Mouse (Mus musculus) neural tube, embryonic 15.5 days (tissue): ENCODE results near the gene Pde4d. TPM values are rescaled to one million over a fixed set of nuclear protein-coding genes. Genes with fewer than 3 reads are reported as not detected.
"Not testable (repeated sequence)": the region's sequence is repeated elsewhere in the genome, so short reads cannot be mapped to it uniquely, and the experiment has no call there.

Experiments
- ATAC-seq: fragments of 200-750 bp; cut with Nextera tagmentation; 2 replicates; pipeline ENCODE4 v1.8.0; 2017; ENCODE audit warnings: mild to moderate bottlenecking, moderate TSS enrichment, moderate library complexity; ENCODE audit not compliant: low FRiP score
- H3K27ac ChIP-seq: fragments of 300-500 bp; sonication (generic); replicated peaks from 2 replicates; pipeline ENCODE4 v1.5.1; 2015; ENCODE audit warnings: mild to moderate bottlenecking, inconsistent platforms
- H3K27me3 ChIP-seq: fragments of 300-500 bp; sonication (generic); replicated peaks from 2 replicates; pipeline ENCODE4 v1.6.1; 2015; ENCODE audit warnings: inconsistent platforms
- H3K36me3 ChIP-seq: fragments of 300-500 bp; sonication (generic); 2 replicates; pipeline ENCODE4 v1.6.1; 2015; ENCODE audit warnings: inconsistent platforms
- H3K4me1 ChIP-seq: fragments of 300-500 bp; sonication (generic); 2 replicates; pipeline ENCODE4 v1.6.1; 2015; ENCODE audit warnings: inconsistent platforms
- H3K4me2 ChIP-seq: fragments of 300-500 bp; sonication (generic); 2 replicates; pipeline ENCODE4 v1.6.1; 2015; ENCODE audit warnings: inconsistent platforms, mild to moderate bottlenecking, moderate library complexity
- H3K4me3 ChIP-seq: fragments of 300-500 bp; sonication (generic); replicated peaks from 2 replicates; pipeline ENCODE4 v1.5.1; 2015; ENCODE audit warnings: mild to moderate bottlenecking, inconsistent platforms
- H3K9ac ChIP-seq: fragments of 300-500 bp; sonication (generic); replicated peaks from 2 replicates; pipeline ENCODE4 v1.6.1; 2015; ENCODE audit warnings: mild to moderate bottlenecking, inconsistent platforms
- H3K9me3 ChIP-seq: fragments of 300-500 bp; sonication (generic); replicated peaks from 2 replicates; pipeline ENCODE4 v1.6.1; 2016; ENCODE audit warnings: inconsistent platforms
- WGBS: fragments of 180-500 bp; shearing (Covaris S2); methylation state at CpG from one replicate; pipeline ENCODE4 v1.1.7; 2015; ENCODE audit warnings: mixed read lengths; 5-methylcytosine and 5-hydroxymethylcytosine counted together
- polyA plus RNA-seq: library from polyadenylated mRNA; unstranded; fragments of >200 nt; fragmentation: Nextera tagmentation; extraction: Ambion mirVana; gene quantifications from 2 replicates; pipeline ENCODE4 v1.2.1, GENCODE M21; 2015

The Pde4d gene
- polyA plus RNA-seq, 1 experiment from 2014 or later: 20.7 TPM

DNA sequence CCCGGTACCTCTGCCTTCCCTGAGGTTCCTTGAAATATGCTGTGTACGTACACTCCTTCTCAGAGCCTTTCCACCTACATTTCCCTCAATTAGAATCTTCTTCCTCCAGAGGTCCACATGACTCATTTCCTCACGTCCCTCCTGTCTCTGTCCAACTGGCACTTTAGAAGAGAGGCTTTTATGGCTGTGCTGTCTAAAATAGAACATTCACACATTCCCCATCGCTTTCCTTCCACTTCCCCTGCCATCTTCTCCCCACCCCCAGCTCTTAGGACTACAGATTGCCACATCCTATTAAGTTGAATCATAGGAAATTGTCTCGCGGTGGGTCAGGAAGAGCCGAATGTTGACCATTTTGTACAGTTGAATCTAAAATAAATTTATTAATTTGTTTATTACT lies 326.1 kb downstream of the Pde4d start:
- no peaks in the 10 kb centered on the region for H3K36me3 ChIP-seq
- no peaks in the 10 kb centered on the region for H3K9me3 ChIP-seq
- H3K4me3 ChIP-seq: no peak overlapping the region
- no peak overlapping the region for H3K4me2 ChIP-seq
- no peaks in the 10 kb centered on the region for H3K27me3 ChIP-seq
- no peak for ATAC-seq
- H3K27ac ChIP-seq: no peak overlapping the region
- H3K9ac ChIP-seq: no peak overlapping the region
- WGBS: 83% methylated on average over 7 of the region's 7 CpGs
- H3K4me1 ChIP-seq: no peaks in the 10 kb centered on the region

DNA sequence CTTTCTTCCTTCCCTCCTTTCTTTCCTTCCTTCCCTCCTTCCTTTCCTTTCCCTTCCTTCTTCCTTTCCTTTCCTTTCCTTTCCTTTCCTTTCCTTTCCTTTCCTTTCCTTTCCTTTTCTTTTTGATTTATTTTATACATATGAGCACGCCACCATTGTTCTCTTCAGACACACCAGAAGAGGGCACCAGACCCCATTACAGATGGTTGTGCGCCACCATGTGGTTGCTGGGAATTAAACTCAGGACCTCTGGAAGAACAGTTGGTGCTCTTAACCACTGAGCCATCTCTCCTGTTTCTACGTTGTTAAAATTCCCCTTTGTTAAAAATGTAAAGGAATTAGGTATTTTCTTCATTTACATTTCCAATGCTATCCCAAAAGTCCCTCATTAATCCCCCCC lies 347.9 kb downstream of the Pde4d start:
- not testable (repeated sequence) for ATAC-seq, H3K27ac ChIP-seq, H3K4me1 ChIP-seq, H3K27me3 ChIP-seq, H3K36me3 ChIP-seq, H3K4me3 ChIP-seq, H3K9me3 ChIP-seq, H3K9ac ChIP-seq, H3K4me2 ChIP-seq
- 83% methylated on average over 3 of the region's 3 CpGs for WGBS

DNA sequence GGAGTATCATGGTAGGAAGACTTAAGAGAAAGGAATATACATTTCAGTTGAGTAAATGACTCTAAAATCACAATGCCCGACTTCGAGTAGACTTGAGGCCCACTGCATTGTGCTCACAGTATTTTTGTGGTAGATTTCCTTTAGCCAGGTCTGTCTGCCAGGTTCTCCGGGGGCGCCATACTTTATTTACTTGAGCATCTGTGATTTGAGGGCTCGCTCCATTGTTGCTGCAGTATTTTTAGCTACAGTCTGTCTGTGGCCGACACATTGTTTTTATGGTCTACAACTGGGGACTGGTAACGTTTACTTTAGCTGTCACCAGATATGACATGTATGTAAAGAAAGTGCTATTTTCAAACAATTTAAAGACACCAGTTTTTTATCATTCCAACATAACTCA lies 359.4 kb downstream of the Pde4d start:
- WGBS: 91% methylated on average over 7 of the region's 7 CpGs
- no peak overlapping the region for H3K9ac ChIP-seq
- no peak for ATAC-seq
- no peak overlapping the region for H3K4me2 ChIP-seq
- no peaks in the 10 kb centered on the region for H3K4me1 ChIP-seq
- no peaks in the 10 kb centered on the region for H3K9me3 ChIP-seq
- H3K36me3 ChIP-seq: no peaks in the 10 kb centered on the region
- no peaks in the 10 kb centered on the region for H3K27me3 ChIP-seq
- H3K27ac ChIP-seq: no peak overlapping the region
- no peak overlapping the region for H3K4me3 ChIP-seq

DNA sequence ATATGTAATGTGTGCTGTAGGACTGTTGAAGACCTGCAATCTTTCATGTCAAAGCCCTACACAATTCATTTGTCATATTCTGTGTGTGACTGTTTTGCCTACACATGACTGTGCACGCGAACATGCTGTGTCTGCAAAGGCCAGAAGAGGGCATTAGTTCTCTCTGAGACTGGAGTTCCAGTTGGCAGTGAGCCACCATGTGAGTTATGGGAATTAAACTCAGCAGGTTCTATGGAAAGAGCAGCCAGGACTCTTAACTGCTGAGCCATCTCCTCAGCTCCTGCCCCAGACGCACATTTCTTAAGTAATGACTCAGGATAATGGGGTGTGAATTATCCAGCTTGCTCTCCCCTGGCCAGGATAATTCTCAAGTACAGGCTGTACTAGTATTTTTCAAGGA lies 363.2 kb downstream of the Pde4d start:
- Histone ChIP-seq H3K27ac (no peak overlapping the region), H3K4me1 (no peaks in the 10 kb centered on the region), H3K27me3 (no peaks in the 10 kb centered on the region), H3K36me3 (no peaks in the 10 kb centered on the region), H3K9me3 (no peaks in the 10 kb centered on the region), H3K4me3 (no peak overlapping the region), H3K9ac (no peak overlapping the region), H3K4me2 (no peak overlapping the region)
- no peak; the same call in 1 of the 2 replicates for ATAC-seq
- WGBS: 49% methylated on average over 3 of the region's 3 CpGs

DNA sequence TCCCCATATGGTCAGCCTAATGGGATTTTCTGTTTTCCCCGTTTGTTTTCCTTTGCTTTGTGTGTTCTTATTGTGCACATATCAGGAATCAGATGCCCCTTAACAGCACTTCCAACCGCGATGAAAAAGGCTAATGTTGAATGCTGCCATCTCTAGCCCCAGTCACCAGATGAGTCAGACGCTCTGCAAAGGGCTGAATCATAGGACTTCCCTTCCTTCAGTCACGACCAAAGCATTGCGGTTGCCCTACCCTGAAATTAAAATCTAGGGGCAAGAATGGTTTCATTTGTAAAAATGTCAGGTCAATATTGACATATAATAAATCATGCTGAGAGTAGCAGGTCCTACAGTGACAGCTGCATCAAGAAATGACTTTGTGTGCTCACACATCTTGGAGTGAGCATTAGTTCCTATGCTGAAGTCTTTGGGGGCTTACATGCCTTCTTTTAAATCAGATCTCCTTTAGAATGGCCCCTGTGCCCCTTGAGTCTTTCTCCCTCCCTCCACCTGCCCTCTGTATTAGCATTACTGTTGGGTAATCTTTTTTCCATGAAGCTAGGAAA lies 370.2 kb downstream of the Pde4d start:
- Histone ChIP-seq H3K4me2 (no peak overlapping the region), H3K36me3 (no peaks in the 10 kb centered on the region), H3K27ac (no peak overlapping the region), H3K4me3 (no peak overlapping the region), H3K4me1 (no peaks in the 10 kb centered on the region), H3K27me3 (no peaks in the 10 kb centered on the region), H3K9me3 (no peaks in the 10 kb centered on the region), H3K9ac (no peak overlapping the region)
- 80% methylated on average over 6 of the region's 6 CpGs for WGBS
- ATAC-seq: no peak

DNA sequence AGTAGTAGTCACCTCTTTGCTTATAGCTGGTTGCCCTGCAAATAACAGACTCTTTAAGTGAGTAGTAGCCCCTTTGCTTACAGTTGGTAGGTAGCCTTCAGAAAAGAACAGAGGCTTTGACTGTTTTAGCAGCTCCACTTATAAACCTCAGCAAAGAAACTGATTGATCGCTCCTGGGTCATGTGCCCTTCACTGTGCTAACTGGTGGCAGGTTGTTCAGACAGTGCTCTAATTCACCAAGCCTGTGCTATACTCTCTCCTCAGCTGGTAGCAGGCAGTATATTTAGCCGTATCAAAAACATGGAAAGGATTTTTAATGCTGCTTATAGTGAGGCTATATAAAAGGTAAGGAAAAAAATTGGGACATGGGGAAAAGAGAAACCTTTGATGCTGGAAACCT lies 370.7 kb downstream of the Pde4d start:
- H3K27ac ChIP-seq: no peak overlapping the region
- ATAC-seq: no peak
- no peaks in the 10 kb centered on the region for H3K4me1 ChIP-seq
- H3K4me3 ChIP-seq: no peak overlapping the region
- 87% methylated on average over 2 of the region's 2 CpGs for WGBS
- no peaks in the 10 kb centered on the region for H3K27me3 ChIP-seq
- no peaks in the 10 kb centered on the region for H3K9me3 ChIP-seq
- H3K9ac ChIP-seq: no peak overlapping the region
- no peaks in the 10 kb centered on the region for H3K36me3 ChIP-seq
- H3K4me2 ChIP-seq: no peak overlapping the region

DNA sequence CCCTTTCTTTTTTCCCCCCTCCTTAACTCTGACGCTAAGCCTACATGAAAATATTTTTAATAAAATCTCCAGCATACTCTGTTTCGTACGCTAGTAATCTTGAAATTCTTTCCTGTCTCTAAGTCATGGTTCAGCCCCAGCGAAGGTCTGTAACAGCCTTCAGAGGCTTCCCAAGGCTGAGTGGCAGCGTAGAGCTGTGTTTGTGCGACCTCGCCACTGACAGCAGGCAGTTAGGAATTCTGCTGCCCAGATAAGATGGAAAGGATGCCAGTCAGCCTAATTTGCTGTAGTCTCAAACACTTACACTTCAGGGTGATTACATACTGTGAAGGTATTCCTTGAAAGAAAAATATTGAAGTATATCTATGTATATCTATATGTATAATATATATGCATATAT lies 371.5 kb downstream of the Pde4d start:
- Histone ChIP-seq H3K27ac (no peak overlapping the region), H3K36me3 (no peaks in the 10 kb centered on the region), H3K9ac (no peak overlapping the region), H3K4me1 (no peaks in the 10 kb centered on the region), H3K4me3 (no peak overlapping the region), H3K4me2 (no peak overlapping the region), H3K27me3 (no peaks in the 10 kb centered on the region), H3K9me3 (no peaks in the 10 kb centered on the region)
- ATAC-seq: no peak
- WGBS: 90% methylated on average over 7 of the region's 7 CpGs

DNA sequence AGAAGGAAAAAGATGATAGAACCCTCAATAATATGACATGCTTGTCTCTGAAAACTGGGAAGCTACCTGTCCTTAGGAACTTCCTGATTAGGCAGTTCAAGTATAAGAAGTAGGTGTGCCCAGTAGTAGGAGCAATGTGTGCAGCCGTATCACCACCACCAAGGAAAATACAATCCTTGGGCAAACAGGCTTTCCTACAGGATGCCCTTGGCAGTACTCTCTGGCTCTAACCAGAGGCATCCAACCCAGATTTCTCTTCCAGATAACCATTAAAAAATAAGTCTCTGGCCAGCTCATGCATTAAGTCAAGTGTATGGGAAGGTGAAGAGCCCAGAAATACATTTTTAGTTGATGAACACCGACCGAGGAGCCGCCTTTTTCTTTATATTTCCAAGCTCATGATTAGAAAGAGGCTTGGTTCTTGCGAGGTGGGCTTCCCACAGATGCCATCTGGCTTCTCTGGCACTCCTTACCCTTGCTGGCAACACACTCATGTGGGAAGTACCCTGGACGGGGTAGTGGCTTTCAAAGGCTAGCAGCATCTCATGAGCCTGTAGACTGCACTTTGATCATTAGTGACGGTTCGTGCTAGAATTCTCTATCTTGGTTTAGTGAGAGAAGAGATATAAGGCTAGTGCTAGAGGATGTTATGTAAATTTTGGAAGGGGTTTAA lies 375.0 kb downstream of the Pde4d start:
- Histone ChIP-seq H3K36me3 (no peaks in the 10 kb centered on the region), H3K4me2 (no peak overlapping the region), H3K27ac (no peak overlapping the region), H3K27me3 (no peaks in the 10 kb centered on the region), H3K9ac (no peak overlapping the region), H3K4me1 (no peaks in the 10 kb centered on the region), H3K4me3 (no peak overlapping the region), H3K9me3 (no peaks in the 10 kb centered on the region)
- WGBS: 91% methylated on average over 8 of the region's 8 CpGs
- ATAC-seq: no peak

DNA sequence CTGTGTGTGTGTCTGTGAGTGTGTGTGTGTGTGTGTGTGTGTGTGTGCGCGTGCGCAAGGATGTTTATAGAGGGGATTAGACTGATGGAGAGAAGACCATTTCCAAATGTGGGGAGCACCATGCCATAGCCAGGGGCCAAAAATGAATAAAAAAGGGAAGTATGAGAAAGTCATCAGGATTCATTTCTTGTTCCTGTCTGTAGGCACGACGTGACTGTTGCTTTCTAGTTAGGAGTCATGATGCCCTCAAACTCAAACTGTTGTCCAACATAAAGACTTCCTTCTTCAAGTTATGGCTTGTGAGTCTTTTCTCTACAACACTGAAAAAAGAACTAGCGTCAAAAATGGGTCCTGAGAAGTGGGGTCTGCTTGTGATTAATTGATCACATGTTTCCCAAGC lies 375.8 kb downstream of the Pde4d start:
- 93% methylated on average over 6 of the region's 6 CpGs for WGBS
- Histone ChIP-seq H3K4me3 (no peak overlapping the region), H3K36me3 (no peaks in the 10 kb centered on the region), H3K9me3 (no peaks in the 10 kb centered on the region), H3K27ac (no peak overlapping the region), H3K4me1 (no peaks in the 10 kb centered on the region), H3K27me3 (no peaks in the 10 kb centered on the region), H3K9ac (no peak overlapping the region), H3K4me2 (no peak overlapping the region)
- no peak for ATAC-seq

DNA sequence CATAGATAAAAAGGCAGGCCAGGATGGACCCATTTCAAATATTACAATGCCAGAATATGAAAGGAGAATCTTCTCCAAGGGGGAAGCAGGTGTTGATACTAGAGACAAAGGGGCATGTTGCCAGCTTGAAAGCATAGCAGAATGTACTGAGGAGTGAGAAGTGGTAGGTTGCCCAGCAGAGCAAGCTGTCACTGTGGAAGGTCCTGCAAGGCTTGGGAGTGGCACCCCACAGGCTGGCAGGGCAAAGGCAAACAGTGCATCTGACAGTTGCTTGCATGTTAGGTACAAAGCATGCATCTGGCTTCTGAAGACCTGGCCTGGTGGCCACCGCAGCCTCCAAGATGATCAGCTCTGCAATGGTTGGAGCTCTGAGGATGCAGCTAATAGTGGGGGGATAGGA lies 384.4 kb downstream of the Pde4d start:
- Histone ChIP-seq H3K27ac (no peak overlapping the region), H3K36me3 (no peaks in the 10 kb centered on the region), H3K27me3 (no peaks in the 10 kb centered on the region), H3K4me3 (no peak overlapping the region), H3K9ac (no peak overlapping the region), H3K4me1 (no peaks in the 10 kb centered on the region), H3K9me3 (no peaks in the 10 kb centered on the region), H3K4me2 (no peak overlapping the region)
- ATAC-seq: no peak
- 95% methylated on average over 1 of the region's 1 CpGs for WGBS

DNA sequence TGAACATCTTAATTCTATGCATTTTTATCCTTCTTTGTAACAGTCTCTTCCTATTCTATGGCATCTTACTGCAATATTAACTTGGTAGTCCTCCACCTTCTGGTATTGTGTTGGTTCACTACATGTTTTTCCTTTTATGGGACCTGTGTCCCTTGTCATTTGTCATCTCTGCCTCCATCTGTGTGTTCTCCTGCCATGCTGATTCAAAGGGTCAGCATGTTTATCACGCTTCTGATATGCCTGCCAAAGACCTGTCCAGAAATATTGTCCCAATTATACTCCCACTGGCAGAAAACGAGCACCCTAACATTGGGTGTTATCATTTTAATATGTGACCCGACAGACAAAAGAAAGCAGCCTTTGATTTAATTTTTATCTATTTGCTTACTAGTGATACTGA lies 386.6 kb downstream of the Pde4d start:
- Histone ChIP-seq H3K27ac (no peak overlapping the region), H3K4me3 (no peak overlapping the region), H3K9me3 (no peaks in the 10 kb centered on the region), H3K4me2 (no peak overlapping the region), H3K27me3 (no peaks in the 10 kb centered on the region), H3K4me1 (no peaks in the 10 kb centered on the region), H3K9ac (no peak overlapping the region), H3K36me3 (no peaks in the 10 kb centered on the region)
- ATAC-seq: no peak
- WGBS: 84% methylated on average over 3 of the region's 3 CpGs

DNA sequence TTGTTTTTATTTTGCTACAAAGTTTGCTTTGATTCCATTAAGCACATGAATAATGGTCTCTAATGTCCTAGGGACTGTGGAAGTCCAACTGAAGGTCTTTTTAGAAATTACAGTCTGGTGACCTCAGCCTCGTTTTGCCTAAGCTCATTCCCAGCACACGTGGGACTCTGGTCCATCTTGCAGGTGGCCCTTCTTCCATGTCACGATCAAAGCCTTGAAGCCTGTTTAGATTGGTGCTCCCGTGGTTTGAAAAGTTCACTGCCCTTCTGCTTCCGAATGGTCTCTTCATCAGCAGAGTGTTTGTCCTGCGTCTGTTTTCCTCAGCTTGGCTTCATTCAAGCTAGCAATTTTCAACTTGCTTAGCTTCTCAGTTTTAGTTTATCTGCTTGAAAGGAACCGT lies 389.4 kb downstream of the Pde4d start:
- H3K27ac ChIP-seq: no peak overlapping the region
- H3K27me3 ChIP-seq: no peaks in the 10 kb centered on the region
- H3K9ac ChIP-seq: no peak overlapping the region
- H3K9me3 ChIP-seq: no peaks in the 10 kb centered on the region
- H3K36me3 ChIP-seq: no peaks in the 10 kb centered on the region
- H3K4me1 ChIP-seq: no peaks in the 10 kb centered on the region
- 77% methylated on average over 7 of the region's 7 CpGs for WGBS
- no peak overlapping the region for H3K4me2 ChIP-seq
- H3K4me3 ChIP-seq: no peak overlapping the region
- no peak for ATAC-seq
